Mouse (Mus musculus): Measurements from ENCODE around the gene Ankfy1. TPM values are rescaled to one million over a fixed set of nuclear protein-coding genes. Genes with fewer than 3 reads are reported as not detected.
"Not testable (repeated sequence)": the region's sequence is repeated elsewhere in the genome, so short reads cannot be mapped to it uniquely, and the experiment has no call there.

The Ankfy1 gene
- total RNA-seq, 2 experiments from 2014 or later = 10.6 to 13.1 TPM

- intact Hi-C loops (cut with DNase I; ENCODE audit: low total_unique reads); DNase-seq: not testable (repeated sequence)
These were observed 15.3 kb downstream of the Ankfy1 start for GRCm38 (mm10) chr11:72705111-72705510.

GRCm38 (mm10) chr11:72712721-72713120, 22.9 kb downstream of the Ankfy1 start:
- intact Hi-C loops (cut with DNase I; ENCODE audit: low total_unique reads) = no loop called here
- no peak for DNase-seq

- intact Hi-C loops (cut with DNase I; ENCODE audit: low total_unique reads) = no loop called here
- no peak for DNase-seq
These were observed 28.4 kb downstream of the Ankfy1 start for GRCm38 (mm10) chr11:72718161-72718560.

- DNase-seq = no peak
- intact Hi-C loops (cut with DNase I; ENCODE audit: low total_unique reads) = no loop called here
These were observed 33.4 kb downstream of the Ankfy1 start for GRCm38 (mm10) chr11:72723165-72723564.

GRCm38 (mm10) chr11:72723871-72724270, 34.1 kb downstream of the Ankfy1 start:
- no peak for DNase-seq
- intact Hi-C loops (cut with DNase I; ENCODE audit: low total_unique reads) = loop anchor here (2.0 kb wide), 1 partner anchor 151 kb away; no protein-coding TSS in a partner anchor

GRCm38 (mm10) chr11:72726023-72726422, 36.2 kb downstream of the Ankfy1 start:
- DNase-seq = no peak
- intact Hi-C loops (cut with DNase I; ENCODE audit: low total_unique reads) = no loop called here

GRCm38 (mm10) chr11:72733736-72734135, 43.9 kb downstream of the Ankfy1 start:
- DNase-seq = no peak
- intact Hi-C loops (cut with DNase I; ENCODE audit: low total_unique reads) = no loop called here

- DNase-seq = no peak
- intact Hi-C loops (cut with DNase I; ENCODE audit: low total_unique reads) = no loop called here
These were observed 45.2 kb downstream of the Ankfy1 start for GRCm38 (mm10) chr11:72734840-72735518.

- no peak for DNase-seq
- intact Hi-C loops (cut with DNase I; ENCODE audit: low total_unique reads) = no loop called here
These were observed 45.7 kb downstream of the Ankfy1 start for GRCm38 (mm10) chr11:72735519-72735860.

- DNase-seq = no peak
- intact Hi-C loops (cut with DNase I; ENCODE audit: low total_unique reads) = no loop called here
These were observed 46.5 kb downstream of the Ankfy1 start for GRCm38 (mm10) chr11:72736320-72736719.

- DNase-seq; intact Hi-C loops (cut with DNase I; ENCODE audit: low total_unique reads): not testable (repeated sequence)
These were observed 47.7 kb downstream of the Ankfy1 start for GRCm38 (mm10) chr11:72737517-72737916.

- intact Hi-C loops (cut with DNase I; ENCODE audit: low total_unique reads) = no loop called here
These were observed 49.2 kb downstream of the Ankfy1 start for GRCm38 (mm10) chr11:72739048-72739447.

GRCm38 (mm10) chr11:72751956-72752355, 62.1 kb downstream of the Ankfy1 start:
- intact Hi-C loops (cut with DNase I; ENCODE audit: low total_unique reads) = no loop called here
- no peak for DNase-seq

More at GRCm38 (mm10) chr11:72739048-72739447, 49.2 kb downstream of the Ankfy1 start:
- DNase-seq = no peak

- intact Hi-C loops (cut with DNase I; ENCODE audit: low total_unique reads) = no loop called here
These were observed 68.5 kb downstream of the Ankfy1 start for GRCm38 (mm10) chr11:72758316-72758715.

GRCm38 (mm10) chr11:72759581-72759980, 69.8 kb downstream of the Ankfy1 start:
- intact Hi-C loops (cut with DNase I; ENCODE audit: low total_unique reads) = no loop called here
- DNase-seq = no peak

More at GRCm38 (mm10) chr11:72758316-72758715, 68.5 kb downstream of the Ankfy1 start:
- no peak for DNase-seq

GRCm38 (mm10) chr11:72760781-72761180, 71.0 kb downstream of the Ankfy1 start:
- intact Hi-C loops (cut with DNase I; ENCODE audit: low total_unique reads) = no loop called here

GRCm38 (mm10) chr11:72764270-72764669, 74.5 kb downstream of the Ankfy1 start:
- DNase-seq = no peak
- intact Hi-C loops (cut with DNase I; ENCODE audit: low total_unique reads) = no loop called here

More at GRCm38 (mm10) chr11:72760781-72761180, 71.0 kb downstream of the Ankfy1 start:
- DNase-seq = no peak

- DNase-seq = no peak
- intact Hi-C loops (cut with DNase I; ENCODE audit: low total_unique reads) = no loop called here
These were observed 77.9 kb downstream of the Ankfy1 start for GRCm38 (mm10) chr11:72767716-72768115.

GRCm38 (mm10) chr11:72769061-72769460, 79.3 kb downstream of the Ankfy1 start:
- intact Hi-C loops (cut with DNase I; ENCODE audit: low total_unique reads) = no loop called here
- DNase-seq = no peak

- no peak for DNase-seq
- intact Hi-C loops (cut with DNase I; ENCODE audit: low total_unique reads) = no loop called here
These were observed 80.5 kb downstream of the Ankfy1 start for GRCm38 (mm10) chr11:72770324-72770723.

- no peak for DNase-seq
- intact Hi-C loops (cut with DNase I; ENCODE audit: low total_unique reads) = no loop called here
These were observed 81.0 kb downstream of the Ankfy1 start for GRCm38 (mm10) chr11:72770816-72771215.

- DNase-seq = no peak
- intact Hi-C loops (cut with DNase I; ENCODE audit: low total_unique reads) = no loop called here
These were observed 81.7 kb downstream of the Ankfy1 start for GRCm38 (mm10) chr11:72771461-72771860.

Data from gastrocnemius, postnatal 14 days (tissue).